Mouse (Mus musculus) gonadal fat pad, adult 2 months (tissue): Measurements from ENCODE around the gene Cfap61. TPM values are rescaled to one million over a fixed set of nuclear protein-coding genes. Genes with fewer than 3 reads are reported as not detected.

ENCODE experiments used
- DNase-seq: peaks from one replicate; pipeline ENCODE4 v3.0.0-alpha.2; 2012; ENCODE audit warnings: low read depth
- polyA plus RNA-seq: library from polyadenylated mRNA; depleted of rRNA; stranded (reverse); fragments of >200 nt; gene quantifications from 2 replicates; pipeline ENCODE4 v1.2.3, GENCODE M21; 2012

Cfap61 gene
- polyA plus RNA-seq, 1 experiment: 0.85 TPM

DNA sequence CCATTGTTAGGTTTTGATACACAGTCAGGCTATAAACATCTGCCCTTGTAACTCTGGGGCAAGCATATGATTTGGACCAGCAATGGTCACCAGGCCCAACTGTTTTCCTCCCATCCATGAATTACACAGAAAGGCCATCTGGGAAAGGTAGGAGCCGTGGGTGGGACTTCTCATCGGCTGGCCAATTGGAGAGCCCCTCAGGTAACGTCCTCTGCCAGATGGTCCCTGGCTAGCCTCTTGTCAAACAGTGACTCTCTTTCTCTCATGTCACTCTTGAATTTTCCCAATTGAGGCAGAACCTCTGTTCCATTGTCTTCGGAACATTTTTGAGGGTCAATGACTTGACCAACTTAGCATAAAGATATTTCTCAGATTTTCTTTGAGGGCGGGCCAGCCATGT lies 213.2 kb downstream of the Cfap61 start:
- no peak for DNase-seq

DNA sequence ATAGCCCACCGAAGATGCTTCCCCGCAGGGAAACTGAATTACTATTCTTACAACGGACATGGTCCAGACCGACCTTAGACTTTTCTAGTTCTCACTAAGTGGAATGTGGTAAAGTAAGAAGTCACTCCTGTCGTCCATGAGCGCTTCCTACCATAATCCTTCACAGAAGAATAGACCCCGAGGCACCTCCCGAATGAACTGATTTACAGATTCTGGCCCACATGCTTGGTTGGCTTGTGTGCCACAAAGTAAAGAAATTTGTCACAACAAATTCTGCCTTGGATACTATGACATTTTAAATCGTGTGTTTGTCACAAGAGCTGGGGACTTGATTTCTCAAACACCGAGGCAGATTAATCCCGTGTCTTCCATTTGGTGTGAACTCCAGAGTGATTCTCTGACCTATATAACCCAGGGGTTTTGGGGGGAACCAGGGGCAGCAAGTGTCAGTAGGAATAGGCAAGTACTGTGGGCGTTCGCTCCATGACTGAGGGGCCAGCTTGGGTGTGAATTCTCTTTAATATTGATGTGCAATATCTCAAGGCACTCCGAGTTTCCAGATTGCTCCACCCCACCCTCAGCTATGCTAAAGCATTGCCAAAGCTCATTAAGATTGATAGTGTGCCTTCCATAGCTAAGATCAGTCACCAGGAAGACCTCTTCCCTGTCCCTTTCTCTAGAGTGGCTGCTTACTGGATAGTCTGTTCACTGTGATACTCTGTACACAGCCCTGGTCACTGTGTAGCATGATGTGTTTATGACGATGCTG lies 214.8 kb downstream of the Cfap61 start:
- DNase-seq: no peak

DNA sequence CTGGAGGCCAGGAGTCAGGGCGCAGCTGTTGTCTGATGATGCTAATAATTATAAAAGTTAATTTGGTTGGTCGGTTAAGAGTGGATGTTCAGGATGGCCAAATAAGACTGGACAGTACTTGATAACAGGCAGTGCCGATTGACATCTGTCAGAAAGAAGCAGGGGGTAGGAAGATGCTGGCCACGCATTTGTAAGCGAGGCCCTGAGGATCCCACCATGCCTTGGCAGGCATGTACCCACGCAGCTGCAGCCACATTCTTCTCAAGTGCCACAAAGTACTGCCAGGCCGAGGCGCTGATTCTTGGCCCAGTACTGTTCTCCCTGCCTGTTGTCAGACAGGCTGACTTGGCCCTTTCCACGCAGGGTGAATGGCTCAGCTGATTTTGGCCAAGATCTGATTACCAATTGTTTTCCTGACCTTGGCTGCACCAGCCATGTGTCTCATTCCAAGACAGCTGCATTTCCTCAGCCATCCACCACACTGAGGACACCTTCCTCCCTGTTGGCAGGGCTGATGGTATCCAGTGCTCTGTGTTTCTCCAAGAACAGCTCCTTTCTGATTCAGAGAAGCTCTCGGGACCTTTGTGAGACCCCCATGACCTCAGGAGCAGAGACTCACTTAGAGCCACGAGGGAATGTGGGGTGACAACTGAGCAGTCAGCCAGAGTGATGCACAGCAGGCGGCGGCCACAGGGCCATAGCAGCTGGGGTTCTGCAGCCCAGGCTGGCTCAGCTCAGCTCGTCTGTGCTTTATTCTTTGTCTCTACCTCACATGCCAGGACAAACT lies 233.6 kb downstream of the Cfap61 start:
- no peak for DNase-seq

DNA sequence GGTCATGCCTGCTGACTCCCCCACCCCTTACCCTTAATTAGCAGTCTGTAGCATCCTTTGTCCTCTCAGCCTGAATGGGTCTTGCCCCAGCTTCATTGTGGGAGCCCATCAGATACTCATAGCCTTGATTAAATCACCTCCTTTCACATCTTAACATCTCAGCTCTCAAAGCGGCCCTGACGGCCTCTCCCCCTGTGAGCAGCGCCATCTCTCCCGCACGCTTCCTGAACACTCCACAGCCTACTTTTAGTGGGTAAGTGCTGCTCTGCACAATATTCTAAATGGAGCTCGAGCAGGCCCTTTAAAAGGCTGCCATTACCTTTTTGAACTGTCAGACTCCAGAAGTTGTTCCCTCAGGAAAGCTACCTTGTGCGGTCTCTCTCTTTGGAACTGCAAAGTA lies 234.9 kb downstream of the Cfap61 start:
- DNase-seq: no peak

DNA sequence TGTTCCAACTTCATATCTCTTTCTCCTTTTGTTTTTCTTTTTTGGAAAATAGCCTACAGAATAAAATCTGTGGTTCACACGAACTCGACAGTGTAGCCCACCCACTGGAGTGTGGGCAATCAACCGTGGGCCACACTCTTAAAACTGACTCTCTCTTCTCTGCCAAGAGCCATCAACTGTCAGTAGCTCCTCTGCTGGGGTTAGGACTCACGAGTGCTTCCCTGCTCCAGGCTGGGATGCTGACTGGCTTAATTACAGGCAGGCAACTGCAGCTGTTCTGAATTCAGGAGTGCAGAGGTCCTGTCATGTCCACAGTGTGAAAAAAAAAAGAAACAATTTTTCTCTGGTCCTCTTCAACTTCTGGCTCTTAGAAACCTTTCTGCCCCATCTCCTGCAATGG lies 237.5 kb downstream of the Cfap61 start:
- DNase-seq: no peak

DNA sequence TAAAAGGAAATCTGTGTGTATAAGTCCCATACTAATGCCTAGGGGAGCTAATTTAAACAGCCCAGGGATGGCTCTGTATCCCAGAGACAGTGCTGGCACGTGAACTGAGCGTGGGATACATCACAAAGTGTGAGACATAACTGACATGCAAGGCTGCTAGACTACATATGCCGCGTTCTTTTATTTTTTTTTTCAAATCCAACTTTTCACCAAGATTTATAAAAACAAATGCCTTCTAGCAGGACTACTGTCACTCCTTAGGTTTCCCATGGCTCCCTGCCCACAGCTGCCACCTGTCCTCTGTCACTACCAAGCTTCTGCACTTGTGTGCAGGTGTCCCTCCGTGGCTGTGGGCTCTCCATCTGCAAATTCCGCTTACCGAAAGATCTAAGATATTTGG lies 239.6 kb downstream of the Cfap61 start:
- DNase-seq: no peak

DNA sequence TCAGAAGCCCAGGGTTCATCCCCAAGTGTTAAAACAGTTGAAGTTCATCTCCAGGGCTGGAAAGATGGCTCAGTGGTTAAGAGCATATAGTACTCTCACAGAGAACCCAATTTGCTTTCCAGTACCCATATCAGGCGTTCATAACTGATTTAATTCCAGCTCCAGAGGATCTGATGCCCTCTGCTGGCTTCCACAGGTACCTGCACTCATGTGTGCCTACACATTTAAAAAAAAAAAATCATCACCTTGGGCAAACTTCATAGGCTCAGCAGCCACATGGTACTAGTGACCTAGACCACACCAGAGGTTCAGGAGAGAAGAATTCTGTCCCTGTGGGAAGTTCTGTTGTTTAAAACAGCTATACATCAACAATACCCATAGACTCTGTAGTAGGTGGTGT lies 244.1 kb downstream of the Cfap61 start:
- DNase-seq: no peak

DNA sequence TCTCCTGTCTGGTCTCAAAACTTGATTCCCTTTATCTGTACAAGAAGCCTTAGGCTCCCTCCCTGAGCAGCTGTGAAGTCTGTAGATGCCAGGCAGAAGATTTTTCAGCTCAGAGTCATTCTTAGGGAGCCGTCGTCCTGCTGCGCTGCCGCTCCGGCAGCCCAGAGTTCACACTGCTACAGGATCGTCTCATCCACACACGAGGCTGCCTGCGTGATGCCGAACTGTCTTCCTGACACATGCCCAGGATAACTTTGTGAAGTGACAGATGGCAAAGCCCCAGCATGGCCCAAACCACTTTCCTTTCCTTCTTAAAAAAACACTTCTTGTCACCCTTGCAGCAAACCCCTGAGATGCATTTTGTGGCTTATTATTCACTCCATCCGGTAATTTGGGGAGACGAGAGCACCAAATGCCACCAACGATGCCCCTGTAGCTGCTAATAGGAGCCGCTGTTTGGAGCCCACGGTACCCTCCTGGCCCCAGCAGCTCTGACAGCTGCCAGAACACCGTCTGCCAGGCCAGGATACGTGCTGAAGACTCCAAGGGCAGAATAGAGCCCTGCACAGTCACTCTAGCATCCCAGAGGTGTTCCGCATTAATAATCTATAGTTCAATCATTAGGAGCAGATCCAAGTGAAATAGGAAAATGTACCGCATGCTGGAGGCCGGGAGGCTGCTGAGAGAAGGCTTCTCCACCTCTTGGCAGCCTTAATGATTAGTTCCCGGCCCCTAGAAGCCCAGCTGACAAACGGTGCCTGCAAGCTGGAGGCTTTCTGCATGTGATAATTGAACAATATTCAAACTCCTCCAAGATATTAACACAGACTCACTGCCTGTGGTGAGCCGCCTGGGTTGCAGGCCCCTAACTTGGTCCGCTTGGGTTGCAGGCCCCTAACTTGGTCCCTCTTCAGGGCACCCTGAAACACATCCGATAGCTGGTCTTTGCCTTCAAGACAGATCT lies 249.5 kb downstream of the Cfap61 start:
- no peak for DNase-seq

DNA sequence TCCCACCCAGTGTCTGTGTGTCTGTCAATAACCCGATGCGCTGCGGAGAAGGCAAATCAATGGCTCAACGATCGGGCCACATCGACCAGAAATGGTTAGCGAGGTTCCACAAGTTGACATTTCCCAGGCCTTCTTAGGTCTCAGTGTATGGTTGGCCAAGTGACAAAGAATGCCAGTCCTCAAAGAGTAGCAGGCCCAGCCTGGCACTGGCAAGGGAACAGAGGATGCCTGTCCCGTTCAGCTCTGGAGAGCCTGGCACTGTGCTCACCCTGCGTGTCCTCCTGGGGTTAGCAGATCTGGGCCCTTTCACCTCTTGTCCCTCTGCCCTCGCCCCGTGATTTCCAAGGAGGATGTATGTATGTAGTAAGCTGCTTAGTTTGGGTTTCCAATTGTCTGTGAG lies 261.5 kb downstream of the Cfap61 start:
- no peak for DNase-seq

DNA sequence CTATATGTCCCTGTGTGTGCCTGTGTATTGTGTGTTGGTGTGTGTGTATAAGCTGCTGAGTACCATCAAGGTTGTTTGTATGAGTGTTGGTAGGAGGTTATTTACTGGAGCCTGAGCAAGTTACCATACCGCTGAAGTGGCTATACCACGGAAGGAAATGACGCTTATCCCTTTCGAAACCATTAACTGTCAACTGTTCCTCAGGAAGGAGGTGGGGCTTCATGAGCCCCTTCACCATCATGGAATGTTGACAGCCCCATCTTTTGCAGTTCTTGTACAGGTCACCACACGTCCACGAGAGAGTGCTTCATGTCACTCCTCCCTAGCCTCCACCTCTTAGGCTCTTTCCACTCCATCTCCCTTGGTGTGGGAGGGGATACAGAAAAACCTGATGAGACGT lies 263.4 kb downstream of the Cfap61 start:
- DNase-seq: no peak

DNA sequence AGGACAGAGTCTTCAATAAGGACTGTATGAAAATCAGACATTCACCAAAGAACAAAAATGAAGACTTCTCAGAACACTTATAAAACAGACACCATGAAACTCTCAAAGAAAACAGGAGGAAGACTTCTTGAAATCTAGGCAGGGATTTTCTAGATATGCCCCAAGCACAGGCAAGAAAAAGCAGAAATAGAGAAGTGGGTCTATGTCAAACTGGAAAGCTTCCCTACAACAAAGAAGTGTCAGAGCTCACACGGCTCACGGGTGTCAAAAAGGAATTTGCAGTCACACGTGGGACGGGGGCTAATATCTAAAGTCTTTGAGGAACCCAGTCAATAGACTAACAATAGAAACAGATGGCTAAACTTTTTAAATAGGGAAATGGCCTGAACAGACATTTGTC lies 276.4 kb downstream of the Cfap61 start:
- DNase-seq: no peak

DNA sequence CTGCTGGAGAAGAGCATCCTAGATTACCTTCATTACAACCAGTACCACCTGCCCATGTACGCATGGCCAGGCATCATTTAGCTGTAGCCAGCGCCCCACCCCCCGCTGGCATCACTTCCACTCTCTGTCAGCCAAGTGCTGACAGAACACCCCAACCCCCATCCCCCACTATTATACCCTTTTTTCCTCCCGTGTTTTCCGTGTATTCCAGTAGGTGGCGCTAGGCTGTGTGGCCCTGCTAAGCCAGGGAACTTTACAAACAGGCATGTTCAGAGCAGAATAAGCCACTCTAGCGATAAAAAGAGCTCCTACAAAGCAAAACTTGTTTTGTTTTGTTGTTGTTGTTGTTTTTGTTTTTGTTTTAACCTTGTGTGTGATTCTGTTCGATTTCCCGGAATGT lies 280.1 kb downstream of the Cfap61 start:
- DNase-seq: no peak

DNA sequence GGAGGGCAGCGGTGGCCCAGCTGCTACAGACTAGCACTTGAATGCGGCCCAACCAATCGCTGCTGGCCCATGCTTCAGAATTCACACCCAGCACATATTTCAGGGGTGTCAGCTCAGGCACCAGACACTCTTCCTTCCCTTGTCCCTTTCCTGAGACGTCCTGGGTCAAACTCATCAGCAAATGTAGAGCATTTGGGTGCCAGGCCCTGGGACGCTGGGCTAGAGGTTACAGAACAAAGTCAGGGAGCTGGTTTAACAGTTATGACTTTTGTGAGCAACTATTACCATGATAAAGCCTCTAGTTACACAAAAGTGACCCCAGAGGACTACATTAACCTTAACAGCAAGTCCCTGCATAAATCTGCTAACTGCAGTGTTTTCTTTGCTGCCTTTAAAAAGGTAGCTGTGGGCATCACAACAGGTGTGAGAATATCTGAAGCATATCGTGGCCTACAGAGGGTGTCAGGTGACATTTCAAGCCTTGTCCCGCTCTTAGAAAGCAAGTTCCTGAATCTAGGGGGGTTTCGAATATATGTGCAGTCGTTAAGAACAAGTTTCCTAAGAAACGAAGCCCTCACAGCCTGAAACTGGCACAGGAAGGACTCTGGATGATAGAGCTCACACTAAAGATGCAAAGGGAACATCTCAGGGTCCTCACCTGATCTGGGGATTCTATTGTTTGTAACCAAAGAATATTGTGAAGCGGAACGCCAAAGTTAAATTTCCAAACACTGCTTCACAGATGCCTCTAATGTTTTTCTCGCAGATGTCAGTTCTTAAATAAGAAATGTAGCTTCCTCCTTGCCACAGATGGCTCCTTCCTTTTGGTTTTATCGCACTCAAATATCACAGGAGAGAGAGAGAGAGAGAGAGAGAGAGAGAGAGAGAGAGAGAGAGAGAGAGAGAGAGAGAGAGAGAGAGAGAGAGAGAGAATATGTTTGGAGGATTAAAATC lies 281.8 kb downstream of the Cfap61 start:
- DNase-seq: no peak

DNA sequence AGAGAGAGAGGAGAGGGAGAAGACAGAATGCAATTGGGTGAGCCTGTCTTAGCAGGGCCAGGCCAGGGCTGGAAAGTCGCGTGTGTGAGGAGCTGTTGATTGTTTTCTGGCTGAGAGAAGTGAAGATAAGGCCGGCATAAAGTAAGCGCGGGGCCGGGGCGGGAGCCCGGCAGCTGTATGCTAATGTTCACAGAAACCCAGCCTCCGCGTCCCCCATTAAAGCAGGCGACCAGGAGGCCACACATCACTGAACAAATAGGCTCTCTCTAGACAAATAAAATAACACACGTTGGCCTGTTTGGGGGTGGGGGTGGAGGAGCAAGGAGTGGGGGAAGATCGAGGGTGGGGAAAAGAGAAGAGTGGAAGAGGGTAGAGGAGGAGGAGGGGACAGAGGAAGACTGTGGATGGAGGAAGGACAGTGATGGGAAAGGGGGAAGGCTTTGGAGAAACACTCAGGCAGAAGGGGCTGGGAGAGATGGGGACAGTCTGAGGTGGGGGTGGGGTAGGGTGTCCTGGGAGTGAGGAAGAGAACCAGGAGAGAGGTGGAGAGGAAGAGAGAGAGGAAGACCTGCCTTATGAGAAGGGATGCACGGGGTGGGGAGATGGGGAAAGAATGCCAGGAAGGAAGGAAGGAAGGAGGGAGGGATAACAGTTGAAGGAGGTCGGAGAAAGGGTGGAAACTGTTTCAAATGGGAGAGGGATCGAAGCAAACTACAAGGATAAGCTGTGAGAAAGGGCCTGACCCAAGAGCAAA lies 282.8 kb downstream of the Cfap61 start:
- no peak for DNase-seq

DNA sequence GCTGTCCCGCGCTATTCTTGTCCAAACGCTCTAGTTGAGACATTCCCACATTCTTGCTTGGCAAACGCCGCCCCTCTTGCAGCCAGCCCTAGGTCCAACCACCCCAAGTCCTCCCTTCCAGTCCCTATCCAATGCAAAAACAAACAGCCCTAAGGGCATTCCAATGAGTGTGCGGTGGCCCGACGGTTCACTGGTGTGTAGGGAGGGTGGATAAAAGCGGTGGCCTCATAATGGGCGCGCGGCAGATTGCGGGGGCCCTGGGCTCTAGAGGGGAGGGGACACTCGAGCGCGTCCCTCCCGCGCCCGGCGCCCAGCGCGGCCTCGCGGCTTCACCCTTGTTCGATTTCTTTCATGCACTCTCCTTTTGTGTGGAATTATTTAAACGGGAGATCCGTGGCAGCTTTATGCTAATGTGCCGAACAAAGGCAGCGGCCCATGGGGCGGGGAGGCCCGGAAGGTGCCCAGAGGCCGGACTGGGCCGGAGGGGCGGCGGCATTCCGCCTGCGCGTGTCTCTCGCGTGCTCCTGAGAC lies 283.6 kb downstream of the Cfap61 start:
- no peak for DNase-seq

DNA sequence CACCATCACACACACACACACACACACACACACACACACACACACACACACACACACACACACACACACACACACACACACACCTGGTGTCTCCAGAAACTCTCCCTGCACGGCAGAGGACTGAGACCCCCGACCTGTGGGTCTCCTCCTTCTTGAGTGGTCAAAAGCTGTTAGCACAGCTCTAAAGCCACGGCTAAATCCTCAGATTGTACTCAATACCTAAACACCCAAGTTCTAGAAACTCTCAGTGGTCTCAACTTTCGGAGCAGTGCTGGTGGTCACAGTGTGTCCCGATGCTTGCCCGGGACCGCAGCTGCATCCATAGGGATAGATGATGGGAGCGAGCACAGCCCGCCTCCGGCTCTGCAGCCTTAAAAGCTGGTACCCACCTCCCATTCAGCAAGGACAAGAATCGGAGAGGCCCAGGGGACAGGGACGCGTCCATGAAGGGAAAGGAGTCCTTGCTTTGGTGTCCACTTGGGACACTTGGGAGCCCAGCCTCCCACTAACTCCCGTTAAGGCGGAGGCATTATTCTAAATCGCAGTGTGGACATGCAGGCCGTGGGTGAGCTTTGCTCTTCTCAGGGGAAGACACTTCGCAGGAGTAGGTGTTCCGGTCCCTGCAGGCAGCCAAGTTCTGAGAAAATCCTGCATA lies 284.4 kb downstream of the Cfap61 start:
- no peak for DNase-seq

DNA sequence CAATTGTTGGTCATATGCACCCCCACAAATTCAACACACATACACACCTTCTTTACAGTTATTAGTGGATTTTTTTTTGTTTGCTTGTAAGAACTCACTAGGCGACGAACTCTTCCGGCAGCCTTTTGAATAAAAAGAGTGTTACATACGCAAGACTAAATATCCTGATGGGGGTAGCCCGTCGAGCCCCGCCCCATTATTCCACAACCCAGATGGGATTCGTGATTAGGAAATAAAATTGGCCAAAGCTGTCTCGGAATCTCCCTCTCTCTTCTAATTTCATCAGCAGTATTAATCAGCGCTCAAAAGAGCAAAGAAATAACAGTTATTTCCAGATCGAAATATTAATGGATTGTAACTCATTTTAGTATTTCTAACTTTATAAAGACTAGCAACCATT lies 285.2 kb downstream of the Cfap61 start:
- no peak for DNase-seq

DNA sequence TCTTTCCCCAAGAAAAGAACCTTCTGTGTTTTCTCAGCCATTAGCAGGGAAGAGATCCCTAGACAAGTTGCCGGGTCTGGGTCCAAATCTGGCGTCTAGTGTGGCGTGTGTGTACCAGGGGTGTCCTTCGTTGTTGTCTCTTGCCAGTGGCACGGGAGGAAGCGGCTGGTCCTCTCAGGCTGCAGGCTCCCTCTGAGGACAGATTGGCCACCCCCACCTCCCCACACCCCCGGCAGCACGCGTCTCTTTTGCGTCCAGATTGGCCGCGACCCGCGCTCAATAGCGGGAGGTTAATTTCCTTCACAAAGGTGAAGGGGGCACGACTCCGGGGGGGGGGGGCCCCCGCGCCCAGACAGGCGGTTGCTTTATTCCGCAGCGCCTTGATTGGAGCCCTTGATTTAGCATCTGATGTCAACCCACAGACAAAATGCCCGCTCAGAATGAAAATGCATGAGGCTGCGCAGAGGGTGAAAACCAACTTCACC lies 286.0 kb downstream of the Cfap61 start:
- no peak for DNase-seq
